ENCODE assay signal across 8 mouse cellular contexts in genomic region chr1:86503165-86503747, GRCm38 (mm10). TPM values are rescaled to one million over a fixed set of nuclear protein-coding genes. Genes with fewer than 3 reads are reported as not detected.
DNase-seq lines count a peak whose midpoint lies in the region; ATAC-seq and TF ChIP-seq lines count a peak whose summit lies in the region.

No protein-coding gene starts in this region.

- peak; percentile 22 for ATAC-seq in embryonic facial prominence, embryonic 12.5 days (ENCODE audit: insufficient number of reproducible peaks, insufficient read depth, low FRiP score, low TSS enrichment)
- peak; percentile 5 for ATAC-seq in inflammation-experienced regulatory T-cells, adult 6 months

- TF ChIP-seq CTCF in left cerebral cortex, adult 2 months (IDR thresholded peaks at IDR 0.05), result no peak
- TF ChIP-seq CTCF in small intestine, adult 2 months (IDR thresholded peaks at IDR 0.05; ENCODE audit: extremely low read depth, insufficient read length, insufficient replicate concordance, low read depth, low read length), result no peak

- H3K9me3 ChIP-seq in embryonic facial prominence, embryonic 12.5 days, result no peaks in the 10 kb centered on the region

- intact Hi-C loops in left cerebral cortex, adult 2 months (cut with DNase I), result no loop called here
- intact Hi-C loops in left cerebral cortex, postnatal 25 days (cut with DNase I), result no loop called here
- intact Hi-C loops in gastrocnemius, postnatal 14 days (cut with DNase I; ENCODE audit: low total_unique reads), result loop anchor here (2.0 kb wide), 1 partner anchor 62 kb away; no protein-coding TSS in a partner anchor

- H3K9ac ChIP-seq in embryonic facial prominence, embryonic 12.5 days, result peak overlapping the region; percentile 73

- no peak for TF ChIP-seq POLR2A in small intestine, adult 2 months (IDR thresholded peaks at IDR 0.05; ENCODE audit: low read depth, low read length)

- peak overlapping the region; percentile 48 for H3K4me3 ChIP-seq in left cerebral cortex, adult 2 months
- H3K4me3 ChIP-seq in embryonic facial prominence, embryonic 12.5 days, result peak overlapping the region; percentile 43
- peak overlapping the region; percentile 78 for H3K4me3 ChIP-seq in small intestine, adult 2 months (ENCODE audit: low read depth, low read length)

- peak overlapping the region; percentile 67 for H3K4me2 ChIP-seq in embryonic facial prominence, embryonic 12.5 days (replicated peaks)

- H3K36me3 ChIP-seq in embryonic facial prominence, embryonic 12.5 days, result no peaks in the 10 kb centered on the region
- no peaks in the 10 kb centered on the region for H3K36me3 ChIP-seq in small intestine, adult 2 months (ENCODE audit: control insufficient read depth, insufficient read depth, low read length)

- no peaks in the 10 kb centered on the region for H3K27me3 ChIP-seq in embryonic facial prominence, embryonic 12.5 days
- H3K27me3 ChIP-seq in small intestine, adult 2 months (ENCODE audit: control insufficient read depth, insufficient read depth, low read length), result no peaks in the 10 kb centered on the region

- peaks cover 40% of the 10 kb centered on the region for H3K4me1 ChIP-seq in embryonic facial prominence, embryonic 12.5 days
- peaks cover 41% of the 10 kb centered on the region for H3K4me1 ChIP-seq in small intestine, adult 2 months (ENCODE audit: control insufficient read depth, insufficient read depth, insufficient read length, low read length)

- DNase-seq in left cerebral cortex, adult 2 months (ENCODE audit: extremely low spot score in 1 of 2, low spot score in 2 of 2), result no peak
- no peak for DNase-seq in left cerebral cortex, postnatal 25 days (ENCODE audit: low spot score in 2 of 2)
- peak; percentile 60 for DNase-seq in lung, postnatal 10 days
- DNase-seq in adipocyte (ENCODE audit: low spot score), result no peak
- no peak for DNase-seq in gastrocnemius, postnatal 14 days

- WGBS in embryonic facial prominence, embryonic 12.5 days, result 7% methylated on average over 16 of the region's 16 CpGs
- WGBS in small intestine, adult 2 months, result 16% methylated on average over 16 of the region's 16 CpGs

- peak overlapping the region; percentile 98 for H3K27ac ChIP-seq in left cerebral cortex, adult 2 months
- H3K27ac ChIP-seq in embryonic facial prominence, embryonic 12.5 days, result peak overlapping the region; percentile 99
- H3K27ac ChIP-seq in small intestine, adult 2 months (ENCODE audit: insufficient read depth, low read depth, low read length), result peak overlapping the region; percentile 91

RNA-seq across cellular contexts. Expression of gene Ptma, which starts 23.3 kb away (rescaled TPM):
- total RNA-seq in left cerebral cortex, adult 2 months (2021), result 100 to 1,000 TPM; 353 to 363 TPM
- 100 to 1,000 TPM; 359 to 366 TPM for total RNA-seq in left cerebral cortex, postnatal 25 days (2021)
- 3,116 and 3,315 TPM in 2 replicates for polyA plus RNA-seq in embryonic facial prominence, embryonic 12.5 days (2016; fragmentation: Nextera tagmentation; extraction: Ambion mirVana)
- 1,000 to 10,000 TPM; 2,583 to 3,807 (median 2,925) TPM for polyA plus RNA-seq in inflammation-experienced regulatory T-cells, adult 6 months (2017; shearing (Covaris generic))
- polyA plus RNA-seq in small intestine, adult 2 months (2012; rRNA removed), result 212 and 749 TPM in 2 replicates
- total RNA-seq in gastrocnemius, postnatal 14 days (2021), result 100 to 1,000 TPM; 184 to 248 TPM
